Mouse (Mus musculus): Measurements from ENCODE around the gene 0610009B22Rik. TPM values are rescaled to one million over a fixed set of nuclear protein-coding genes. Genes with fewer than 3 reads are reported as not detected.

The 0610009B22Rik gene
- total RNA-seq, 2 experiments from 2014 or later, result 52.9 to 65.3 TPM

- no peak for DNase-seq
These were observed 26.8 kb downstream of the 0610009B22Rik start for GRCm38 (mm10) chr11:51661867-51662365.

GRCm38 (mm10) chr11:51658705-51659104 lies 30.0 kb downstream of the 0610009B22Rik start:
- peak; percentile 50 to 59 for DNase-seq

DNA sequence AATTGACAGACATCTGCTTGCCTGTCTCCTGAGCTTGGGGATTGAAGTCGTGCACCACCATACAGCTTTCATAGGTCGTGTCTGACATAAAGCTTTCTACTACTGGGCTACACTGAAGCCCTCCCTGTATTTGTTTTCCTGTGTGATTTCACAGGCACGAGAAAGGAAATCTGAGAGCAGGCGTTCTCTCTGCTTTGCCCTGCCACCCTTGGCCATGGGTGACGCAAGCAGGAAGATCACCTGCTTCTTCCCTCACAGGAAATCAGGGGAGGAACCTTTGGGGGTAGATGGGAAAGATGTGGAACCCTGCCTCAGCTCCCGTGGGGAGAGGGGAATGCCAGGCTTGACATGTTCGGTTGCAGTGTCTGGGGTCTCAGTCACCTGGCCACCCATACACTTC lies 30.4 kb downstream of the 0610009B22Rik start:
- DNase-seq, result no peak

DNA sequence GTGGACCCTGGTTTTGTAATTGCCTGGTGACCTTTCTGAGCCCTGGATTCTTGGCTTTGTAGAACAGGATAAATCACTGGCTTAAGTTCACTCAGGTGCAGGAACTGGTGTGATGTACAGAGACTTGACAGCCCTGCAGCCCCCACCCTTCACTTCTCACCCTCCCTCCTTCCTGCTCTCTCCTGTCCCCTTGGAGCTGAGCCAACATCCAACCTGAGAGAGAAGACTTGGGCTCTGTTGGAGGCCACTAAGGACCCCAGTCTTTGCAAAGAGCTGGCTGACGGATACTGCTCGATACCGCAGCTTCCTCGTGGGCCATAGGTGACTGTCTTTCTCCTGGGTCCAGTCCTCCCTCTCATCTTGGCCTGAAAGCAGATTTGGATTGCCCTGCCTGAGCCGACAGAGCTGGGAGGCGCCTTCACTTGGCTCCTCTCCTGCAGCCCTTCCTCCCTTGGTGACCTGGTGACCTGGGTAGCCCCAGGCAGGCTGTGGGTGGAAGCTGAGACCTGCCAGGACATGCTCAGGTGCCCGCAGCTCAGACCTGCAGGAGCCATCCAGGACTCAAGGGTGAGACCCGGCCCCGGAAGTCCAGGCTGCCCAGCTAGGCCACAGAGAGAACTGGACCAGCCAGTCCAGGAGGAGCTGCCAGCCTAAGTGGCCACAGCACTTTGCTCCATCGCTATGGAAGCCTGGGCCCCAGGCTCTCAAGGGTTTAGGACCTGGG lies 31.7 kb downstream of the 0610009B22Rik start:
- DNase-seq, result peak in 1 of 2 experiments; percentile 54

GRCm38 (mm10) chr11:51654891-51655290 lies 33.8 kb downstream of the 0610009B22Rik start:
- no peak for DNase-seq

- peak; percentile 36 to 47 for DNase-seq
These were observed 34.9 kb downstream of the 0610009B22Rik start for GRCm38 (mm10) chr11:51653736-51654135.

DNA sequence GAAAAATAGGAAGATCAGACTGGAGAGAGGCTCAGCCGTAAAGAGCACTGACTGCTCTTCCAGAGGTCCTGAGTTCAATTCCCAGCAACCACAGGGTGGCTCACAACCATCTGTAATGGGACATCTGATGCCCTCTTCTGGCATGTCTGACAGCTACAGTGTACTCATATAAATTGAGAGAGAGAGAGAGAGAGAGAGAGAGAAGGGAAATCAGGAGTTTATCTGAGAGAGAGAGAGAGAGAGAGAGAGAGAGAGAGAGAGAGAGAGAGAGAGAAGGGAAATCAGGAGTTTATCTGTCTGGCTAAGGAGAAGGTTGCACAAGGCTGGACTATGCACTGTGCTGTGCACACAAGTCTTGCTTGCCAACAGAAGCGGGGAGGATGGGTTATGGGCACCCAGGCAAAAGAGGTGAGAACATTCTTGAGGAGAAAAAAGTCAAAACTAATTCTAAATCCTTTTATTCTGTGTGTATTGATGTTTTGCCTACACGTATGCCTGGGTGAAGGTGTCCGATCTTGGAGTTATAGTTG lies 35.7 kb downstream of the 0610009B22Rik start:
- no peak for DNase-seq

DNA sequence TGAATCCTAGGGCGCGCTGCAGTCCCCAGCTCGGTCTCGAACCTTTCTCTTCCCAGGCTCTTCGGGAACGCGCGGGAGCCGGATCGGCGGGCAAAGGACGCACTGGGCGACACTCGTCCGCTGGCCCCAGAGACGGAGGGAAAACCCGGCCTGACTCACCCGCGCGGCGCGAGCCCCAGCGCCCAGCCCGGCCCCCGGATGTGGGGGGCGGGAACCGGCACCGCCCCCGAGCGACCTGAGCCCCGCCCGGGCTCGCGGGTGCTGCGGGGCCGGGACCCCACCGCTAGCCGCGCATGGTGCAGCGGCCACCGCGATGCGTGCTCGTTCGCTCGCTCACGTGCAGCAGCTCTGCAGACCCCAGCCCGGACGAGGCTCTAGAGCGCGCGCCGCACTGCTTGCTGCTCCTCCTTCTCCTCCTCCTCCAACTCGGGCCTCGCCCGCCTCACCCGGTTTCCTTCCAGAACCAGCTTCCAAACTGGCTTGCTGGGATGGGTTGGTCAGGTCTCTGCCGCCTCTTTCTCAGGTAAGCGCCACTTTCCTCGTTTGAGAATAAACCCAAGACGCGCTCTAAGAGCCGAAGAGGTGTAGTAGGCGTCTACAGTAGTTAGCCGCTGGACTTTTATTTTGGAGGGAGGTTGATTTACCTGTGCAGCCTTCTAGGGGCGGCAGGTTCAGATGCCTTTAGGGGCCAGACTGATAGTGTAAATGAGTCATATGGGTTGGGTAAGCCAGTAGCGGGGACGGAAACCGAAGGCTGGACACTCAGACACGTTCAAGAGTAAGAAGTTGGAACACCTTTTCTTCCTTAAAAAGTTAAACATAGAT lies 37.8 kb downstream of the 0610009B22Rik start, which contains the start of the genes N4bp3 and D930048N14Rik:
Gene N4bp3, minus strand, starts transcription at position 152 of the 825 bp plus-strand sequence.
Gene D930048N14Rik, plus strand, starts transcription at position 264 of the 825 bp plus-strand sequence.
- peak; percentile 90 to 93 for DNase-seq

DNA sequence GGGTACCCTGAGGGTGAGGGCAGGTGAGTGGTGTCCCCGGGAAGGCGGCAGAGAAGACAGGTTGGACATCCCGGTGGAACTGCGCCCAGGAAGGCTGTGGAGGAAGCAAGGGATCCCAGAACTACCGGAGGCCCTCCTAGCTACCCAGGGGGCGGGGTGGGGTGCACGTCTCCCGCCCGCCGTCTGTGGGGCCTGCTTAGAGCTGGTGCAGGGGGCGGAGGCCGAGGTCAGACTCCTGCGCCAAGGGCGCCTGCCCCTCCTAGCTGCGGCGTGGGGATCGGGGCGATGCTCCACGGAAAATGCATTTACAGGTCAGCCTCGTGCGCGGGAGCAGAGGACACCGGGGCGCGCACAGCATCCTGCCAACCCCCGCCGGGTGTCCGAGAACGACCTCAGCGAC lies 38.4 kb downstream of the 0610009B22Rik start:
- peak in 1 of 2 experiments; percentile 47 for DNase-seq

GRCm38 (mm10) chr11:51649889-51650199 lies 38.8 kb downstream of the 0610009B22Rik start:
- DNase-seq, result no peak

DNA sequence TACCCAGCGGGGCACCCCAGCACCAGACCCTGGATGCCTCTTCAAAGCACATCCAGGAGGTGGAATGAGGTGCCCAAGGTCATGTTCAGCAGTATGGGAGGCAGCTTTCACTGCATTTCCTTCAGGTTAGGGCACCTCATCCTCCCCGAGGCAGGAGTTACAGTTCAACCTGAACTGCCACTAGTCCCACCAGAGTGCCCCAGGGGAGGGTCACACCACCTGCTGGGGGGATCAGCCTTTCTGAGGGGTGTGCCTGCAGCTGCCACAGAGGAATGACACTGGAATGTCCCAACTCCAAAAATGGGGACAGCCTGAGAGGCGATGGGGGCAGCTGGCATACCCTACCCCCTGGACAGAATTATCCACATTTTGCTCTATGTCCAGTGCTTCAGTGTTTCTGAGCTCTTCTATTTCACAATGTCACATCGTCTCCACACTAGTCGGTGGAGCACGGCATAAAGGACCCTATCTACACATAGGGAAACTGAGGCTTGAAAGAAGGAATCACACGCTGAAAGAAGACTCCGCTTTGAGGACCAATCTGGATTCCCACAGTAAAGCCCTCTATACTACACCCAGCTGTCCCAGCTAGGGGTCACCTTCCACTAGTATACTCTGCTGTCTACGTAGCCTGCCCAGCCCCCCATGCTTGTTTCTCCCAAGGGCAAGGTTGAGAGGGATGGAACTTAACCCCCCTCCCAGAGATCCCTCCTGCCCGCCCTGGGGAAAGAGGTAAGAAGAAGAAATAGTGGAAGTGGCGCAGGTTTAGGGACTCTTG lies 39.4 kb downstream of the 0610009B22Rik start:
- DNase-seq, result no peak

DNA sequence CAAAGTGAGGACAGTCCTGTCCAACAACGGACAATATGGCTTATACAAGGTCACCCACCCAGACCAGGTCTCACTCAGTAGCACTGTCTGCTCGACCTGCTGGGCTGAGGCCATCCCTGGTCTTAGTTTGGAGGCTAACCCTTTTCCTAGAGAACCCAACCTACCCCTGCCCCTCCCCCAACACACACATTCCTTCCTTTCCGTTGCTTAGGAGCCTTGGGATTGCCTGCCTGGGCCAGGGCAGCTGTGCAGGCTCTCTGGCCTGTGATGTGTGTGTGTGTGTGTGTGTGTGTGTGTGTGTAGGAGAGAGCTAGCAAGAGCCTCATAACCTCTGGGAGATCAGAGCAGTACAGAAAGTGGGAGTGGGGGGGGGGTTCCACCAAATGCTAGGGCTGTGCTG lies 40.1 kb downstream of the 0610009B22Rik start:
- peak in 1 of 2 experiments; percentile 35 for DNase-seq

- DNase-seq, result peak; percentile 49 to 54
These were observed 41.7 kb downstream of the 0610009B22Rik start for GRCm38 (mm10) chr11:51646751-51647667.

DNA sequence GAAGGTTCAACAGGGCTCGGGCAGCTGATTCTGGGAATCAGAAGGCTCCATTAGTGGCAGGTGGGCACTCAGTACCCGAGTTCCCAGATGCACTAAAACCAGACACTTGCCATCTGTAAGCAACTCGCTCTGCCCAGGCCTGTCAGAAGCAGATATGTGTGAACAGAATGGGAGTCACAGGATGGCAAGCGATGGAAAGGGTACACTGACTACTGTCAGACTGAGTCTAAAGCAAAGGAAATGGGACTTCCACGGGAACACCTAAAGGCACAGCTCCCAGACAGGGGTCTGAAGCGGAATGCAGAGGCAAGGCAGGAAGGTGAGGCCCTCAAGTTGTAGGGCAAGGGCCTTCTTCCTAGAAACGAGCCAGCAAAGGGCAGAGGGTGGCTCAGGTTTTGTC lies 42.4 kb downstream of the 0610009B22Rik start:
- no peak for DNase-seq

- DNase-seq, result no peak
These were observed 43.4 kb downstream of the 0610009B22Rik start for GRCm38 (mm10) chr11:51645293-51645692.

DNA sequence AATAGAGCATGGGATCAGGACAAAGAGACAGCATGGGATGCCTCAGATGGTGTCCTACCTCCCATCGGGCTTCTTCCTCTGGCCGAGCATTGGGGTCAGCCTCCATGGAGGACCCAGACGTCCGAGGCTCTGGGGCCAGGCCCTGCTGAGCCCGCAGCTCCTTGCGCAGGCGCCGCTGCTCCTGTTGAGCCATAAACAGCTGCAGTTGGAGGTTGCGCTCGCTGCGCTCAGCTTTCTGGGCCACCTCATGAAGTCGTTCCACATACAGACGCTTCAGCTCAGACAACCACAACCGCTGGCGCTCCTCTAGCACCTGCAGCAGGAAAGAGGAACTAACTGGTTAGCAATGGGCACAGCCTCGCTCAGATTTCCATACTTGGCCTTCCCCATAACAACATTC lies 44.5 kb downstream of the 0610009B22Rik start:
- DNase-seq, result no peak

DNA sequence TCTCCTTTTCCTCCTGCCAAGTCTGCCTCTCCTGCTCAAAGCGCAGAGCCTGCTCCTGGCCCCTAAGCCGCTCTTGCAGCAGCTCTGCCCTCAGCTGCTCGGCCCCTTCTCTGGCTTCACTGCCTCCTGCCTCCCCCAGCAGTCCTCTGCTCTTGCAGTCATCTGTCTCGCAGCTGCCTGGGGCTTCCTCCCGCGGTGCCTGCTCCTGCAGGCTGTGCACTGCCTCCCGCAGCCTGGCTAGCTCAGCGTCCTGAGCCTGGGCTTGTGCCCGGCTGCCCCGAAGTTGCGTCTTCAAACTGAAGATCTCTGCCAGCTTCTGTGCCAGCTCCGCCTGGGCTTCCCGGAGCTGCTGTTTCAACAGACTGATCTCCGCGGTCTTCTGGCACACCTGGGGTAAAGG lies 44.9 kb downstream of the 0610009B22Rik start:
- DNase-seq, result peak in 1 of 2 experiments; percentile 46

DNA sequence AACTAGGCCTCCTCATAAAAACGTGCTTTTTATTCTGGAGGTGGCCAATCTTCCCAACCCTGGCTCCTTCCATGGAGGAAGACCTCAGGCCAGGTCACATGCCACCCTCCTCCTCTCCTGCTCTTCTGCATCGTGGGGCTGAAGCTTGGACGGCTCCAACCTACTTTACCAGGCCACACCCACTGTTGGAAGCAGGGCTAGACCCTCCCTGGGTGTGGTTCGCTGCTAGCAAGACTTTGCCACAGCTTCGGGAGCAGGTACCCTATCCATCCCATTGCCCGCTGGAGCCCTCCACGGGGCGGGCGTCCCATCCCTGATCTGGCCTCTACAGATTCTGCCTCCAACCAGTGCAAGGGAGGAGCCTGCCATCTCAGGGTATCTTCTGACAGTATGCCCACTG lies 45.5 kb downstream of the 0610009B22Rik start:
- DNase-seq, result peak in 1 of 2 experiments; percentile 41

DNA sequence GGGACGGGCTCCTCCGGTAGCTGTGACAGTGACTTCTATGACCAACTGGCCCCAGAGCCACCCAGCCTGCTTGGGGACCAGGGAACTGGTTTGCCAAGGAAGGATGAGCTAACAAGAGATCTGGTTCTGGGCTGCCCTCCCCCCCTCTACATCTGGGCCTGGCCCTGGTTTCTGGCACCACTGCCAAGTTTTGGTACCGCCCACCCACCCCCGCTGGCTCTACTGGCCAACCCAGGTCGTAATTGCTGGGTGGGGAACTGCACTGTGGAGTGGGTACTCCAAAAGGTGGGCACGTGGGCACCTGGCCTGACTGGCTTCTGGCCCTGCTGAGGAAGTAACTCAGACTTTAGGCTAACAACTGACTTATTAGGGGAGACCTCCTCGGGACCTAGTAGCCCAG lies 47.9 kb downstream of the 0610009B22Rik start:
- no peak for DNase-seq

DNA sequence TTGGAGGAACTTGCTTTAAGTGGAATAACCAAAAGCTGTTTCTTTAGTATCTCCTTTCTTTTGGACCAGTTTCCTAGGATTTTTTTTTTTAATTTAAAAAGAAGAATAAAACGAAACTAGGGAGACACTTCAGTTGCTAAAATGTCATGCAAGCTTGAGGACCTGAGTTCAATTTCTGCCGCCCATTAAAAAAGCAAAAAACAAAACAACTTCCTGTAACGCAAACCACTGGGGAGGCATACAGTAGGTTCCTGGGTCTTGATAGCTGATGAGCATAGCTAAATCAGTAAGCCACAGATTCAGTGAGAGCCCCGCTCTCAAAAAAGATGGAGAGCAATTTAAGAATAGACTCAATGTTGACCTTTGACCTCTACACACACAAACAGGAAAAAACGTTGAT lies 50.2 kb downstream of the 0610009B22Rik start:
- DNase-seq, result no peak

GRCm38 (mm10) chr11:51637971-51638414 lies 50.7 kb downstream of the 0610009B22Rik start:
- peak in 1 of 2 experiments; percentile 40 for DNase-seq
